Mouse (Mus musculus) ES-Bruce4 (cell line): ENCODE measurements at regions not wholly inside any gene's neighbourhood (a gene's known extent, or its start where the extent isn't known, plus 50 kb on each side); places are given as distances from the start of the nearest gene placed in this dataset.

Experiments used
- H3K27ac ChIP-seq: 2 replicates; pipeline ENCODE4 v1.5.1; 2012; ENCODE audit warnings: low read length, inconsistent platforms; ENCODE audit not compliant: insufficient read depth
- H3K27me3 ChIP-seq: 2 replicates; pipeline ENCODE4 v1.6.1; 2012; ENCODE audit warnings: mild to moderate bottlenecking, low read length, inconsistent platforms; ENCODE audit not compliant: control insufficient read depth, poor library complexity, insufficient read depth, severe bottlenecking
- H3K36me3 ChIP-seq: 2 replicates; pipeline ENCODE4 v1.6.1; 2012; ENCODE audit warnings: inconsistent platforms, mild to moderate bottlenecking, low read length, moderate library complexity; ENCODE audit not compliant: control insufficient read depth, poor library complexity, insufficient read depth, severe bottlenecking
- H3K4me1 ChIP-seq: one replicate; pipeline ENCODE4 v1.8.1; 2011; ENCODE audit warnings: low read length; ENCODE audit not compliant: control insufficient read depth, insufficient read depth
- H3K4me3 ChIP-seq: 2 replicates; pipeline ENCODE4 v1.5.1; 2011; ENCODE audit warnings: low read depth, mild to moderate bottlenecking, low read length
- H3K9ac ChIP-seq: 2 replicates; pipeline ENCODE4 v1.6.1; 2012; ENCODE audit warnings: low read depth, mild to moderate bottlenecking, inconsistent platforms; ENCODE audit not compliant: poor library complexity, severe bottlenecking
- H3K9me3 ChIP-seq: replicated peaks from 2 replicates; pipeline ENCODE4 v1.6.1; 2012; ENCODE audit warnings: mild to moderate bottlenecking, low read length, inconsistent platforms; ENCODE audit not compliant: control insufficient read depth, poor library complexity, insufficient read depth, severe bottlenecking
- CTCF ChIP-seq: IDR thresholded peaks from one replicate; pipeline ENCODE4 v1.8.1; 2011; ENCODE audit warnings: low read depth, low read length
- EP300 ChIP-seq: IDR thresholded peaks from 2 replicates; pipeline ENCODE4 v1.6.1; 2011; ENCODE audit warnings: low read depth, low read length; ENCODE audit not compliant: insufficient read depth
- POLR2A ChIP-seq: IDR thresholded peaks from one replicate; pipeline ENCODE4 v1.8.1; 2011; ENCODE audit warnings: low read length; ENCODE audit not compliant: insufficient read depth

DNA sequence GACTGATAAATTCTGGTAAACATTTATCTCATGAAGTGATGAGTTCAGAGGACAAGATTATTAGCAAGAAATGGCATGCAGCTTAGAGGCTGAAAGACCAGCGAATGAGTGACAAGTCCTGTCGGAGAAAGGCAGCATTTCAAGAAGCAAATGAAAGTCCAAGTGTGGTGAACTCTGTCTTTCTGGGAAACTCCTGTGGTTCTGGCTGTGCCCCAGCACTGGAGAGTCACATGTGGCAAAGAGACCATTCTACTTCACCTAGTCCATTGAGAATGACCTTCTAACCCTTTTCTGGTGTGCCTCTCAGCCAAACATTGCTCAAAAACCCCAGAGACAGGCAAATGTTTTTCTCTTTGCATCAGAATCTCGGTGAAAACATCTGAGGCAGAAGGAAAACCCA is 76.2 kb upstream of the Cpeb2 start:
- no peaks in the 10 kb centered on the region for H3K9me3 ChIP-seq
- H3K4me3 ChIP-seq: no peak overlapping the region
- H3K36me3 ChIP-seq: no peaks in the 10 kb centered on the region
- TF ChIP-seq CTCF (no peak), POLR2A (no peak), EP300 (no peak)
- no peaks in the 10 kb centered on the region for H3K27me3 ChIP-seq
- no peak overlapping the region for H3K9ac ChIP-seq
- no peaks in the 10 kb centered on the region for H3K4me1 ChIP-seq
- H3K27ac ChIP-seq: no peak overlapping the region

DNA sequence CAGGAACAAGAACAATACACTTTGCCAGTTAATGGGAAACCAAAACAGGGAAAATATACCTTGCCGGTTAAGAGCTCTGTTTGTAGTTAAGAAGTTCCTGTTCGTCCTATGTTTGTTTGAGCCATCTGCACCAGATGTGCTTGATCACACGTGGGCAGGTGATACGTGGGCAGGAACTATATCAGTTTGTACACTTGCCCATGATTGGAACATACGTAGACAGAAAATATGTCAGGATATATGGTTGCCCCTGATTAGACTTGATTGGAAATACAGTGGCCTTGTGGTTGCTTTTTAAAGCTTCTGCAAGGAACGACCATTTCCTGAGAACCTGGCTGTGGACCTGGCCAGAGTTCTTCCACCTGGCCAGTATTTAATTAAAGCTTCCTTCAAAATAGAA is 72.8 kb upstream of the Cpeb2 start:
- Histone ChIP-seq H3K27ac (no peak overlapping the region), H3K4me1 (no peaks in the 10 kb centered on the region), H3K27me3 (no peaks in the 10 kb centered on the region), H3K9ac (no peak overlapping the region), H3K9me3 (no peaks in the 10 kb centered on the region), H3K36me3 (no peaks in the 10 kb centered on the region), H3K4me3 (no peak overlapping the region)
- TF ChIP-seq CTCF (no peak), EP300 (no peak), POLR2A (no peak)

DNA sequence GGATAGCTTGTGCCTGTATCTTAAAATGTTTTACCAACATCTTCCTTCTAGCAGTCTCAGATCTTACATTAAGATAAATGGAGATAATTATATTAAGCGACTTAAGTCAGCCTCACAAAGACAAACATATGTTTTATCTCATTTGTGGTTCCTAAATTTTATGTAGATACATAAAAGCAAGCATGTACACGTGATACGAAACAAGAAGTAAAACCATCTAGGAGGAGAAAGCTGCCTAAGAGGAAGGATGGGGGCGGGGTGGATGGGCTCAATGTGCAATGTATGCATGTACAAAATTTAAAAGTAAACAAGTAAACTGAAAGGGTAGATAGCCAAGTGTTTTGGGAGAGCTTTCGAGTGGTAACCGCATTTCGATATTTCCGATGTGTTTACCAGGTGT is 51.5 kb upstream of the Cpeb2 start:
- Histone ChIP-seq H3K9ac (no peak overlapping the region), H3K27me3 (no peaks in the 10 kb centered on the region), H3K36me3 (no peaks in the 10 kb centered on the region), H3K9me3 (no peaks in the 10 kb centered on the region), H3K27ac (no peak overlapping the region), H3K4me3 (no peak overlapping the region), H3K4me1 (no peaks in the 10 kb centered on the region)
- TF ChIP-seq CTCF (no peak), EP300 (no peak), POLR2A (no peak)
